Mouse (Mus musculus) embryonic fibroblast, embryonic 13.5 days (primary cell): ENCODE results near the gene L1td1.

Experiments
- CTCF ChIP-seq: IDR thresholded peaks from 2 replicates; pipeline ENCODE4 v1.5.1; 2011; ENCODE audit warnings: mild to moderate bottlenecking, control low read depth, low read length, moderate library complexity, borderline replicate concordance; ENCODE audit not compliant: insufficient read depth
- POLR2A ChIP-seq: IDR thresholded peaks from 2 replicates; pipeline ENCODE4 v1.6.1; 2011; ENCODE audit warnings: low read depth, mild to moderate bottlenecking, control low read depth, low read length, moderate library complexity

- TF ChIP-seq CTCF, result no peak
- no peak for TF ChIP-seq POLR2A
Measured at GRCm38 (mm10) chr4:98686678-98687267, 39.8 kb upstream of the L1td1 start.
